Mouse (Mus musculus) liver, postnatal 0 days (tissue): ENCODE measurements around the gene Foxd2. TPM values are rescaled to one million over a fixed set of nuclear protein-coding genes. Genes with fewer than 3 reads are reported as not detected.
A peak's percentile ranks its signal among the peaks of the same experiment; 100 is the strongest.

Experiments used
- ATAC-seq: fragments of 200-750 bp; cut with Nextera tagmentation; 2 replicates; pipeline ENCODE4 v1.8.0; 2017; ENCODE audit warnings: mild to moderate bottlenecking, moderate library complexity
- DNase-seq: peaks from one replicate; pipeline ENCODE4 v3.0.0-alpha.2; 2016
- H3K27ac ChIP-seq: fragments of 300-500 bp; sonication (generic); 2 replicates; pipeline ENCODE4 v1.5.1; 2014; ENCODE audit warnings: antibody characterized with exemption, moderate library complexity, mild to moderate bottlenecking, low read depth
- H3K27me3 ChIP-seq: fragments of 300-500 bp; sonication (generic); 2 replicates; pipeline ENCODE4 v1.6.1; 2014; ENCODE audit warnings: low read length, control low read depth, mixed read lengths; ENCODE audit not compliant: insufficient read depth
- H3K36me3 ChIP-seq: fragments of 300-500 bp; sonication (generic); replicated peaks from 2 replicates; pipeline ENCODE4 v1.6.1; 2014; ENCODE audit warnings: mild to moderate bottlenecking, control low read depth, low read length, moderate library complexity, mixed read lengths; ENCODE audit not compliant: insufficient read depth
- H3K4me1 ChIP-seq: fragments of 300-500 bp; sonication (generic); 2 replicates; pipeline ENCODE4 v1.6.1; 2014; ENCODE audit warnings: antibody characterized with exemption, mild to moderate bottlenecking, control low read depth; ENCODE audit not compliant: insufficient read depth
- H3K4me2 ChIP-seq: fragments of 300-500 bp; sonication (generic); 2 replicates; pipeline ENCODE4 v1.6.1; 2014; ENCODE audit warnings: low read depth, mild to moderate bottlenecking, low read length, moderate library complexity, mixed read lengths
- H3K4me3 ChIP-seq: fragments of 300-500 bp; sonication (generic); 2 replicates; pipeline ENCODE4 v1.5.1; 2014; ENCODE audit warnings: low read depth, low read length
- H3K9ac ChIP-seq: fragments of 300-500 bp; sonication (generic); replicated peaks from 2 replicates; pipeline ENCODE4 v1.6.1; 2014; ENCODE audit warnings: mild to moderate bottlenecking, moderate library complexity
- H3K9me3 ChIP-seq: fragments of 300-500 bp; sonication (generic); 2 replicates; pipeline ENCODE4 v1.6.1; 2016; ENCODE audit warnings: mild to moderate bottlenecking, control low read depth, low read length, mixed read lengths
- CTCF ChIP-seq: sonication (generic); IDR thresholded peaks from 2 replicates; pipeline ENCODE4 v1.5.1; 2016; ENCODE audit warnings: antibody characterized with exemption, low read depth
- EP300 ChIP-seq: IDR thresholded peaks from 2 replicates; pipeline ENCODE4 v1.6.1; 2016; ENCODE audit warnings: antibody characterized with exemption, low read depth, mild to moderate bottlenecking
- WGBS: fragments of 180-500 bp; shearing (Covaris S2); extraction: QIAGEN DNeasy Blood & Tissue Kit; methylation state at CpG from one replicate; pipeline ENCODE4 v1.1.7; 2014; ENCODE audit not compliant: insufficient replicate concordance; 5-methylcytosine and 5-hydroxymethylcytosine counted together
- polyA plus RNA-seq: library from polyadenylated mRNA; unstranded; fragments of >200 nt; fragmentation: Nextera tagmentation; extraction: Ambion mirVana; gene quantifications from 2 replicates; pipeline ENCODE4 v1.2.1, GENCODE M21; 2015

Gene Foxd2
- polyA plus RNA-seq, 1 experiment from 2014 or later: not detected

DNA sequence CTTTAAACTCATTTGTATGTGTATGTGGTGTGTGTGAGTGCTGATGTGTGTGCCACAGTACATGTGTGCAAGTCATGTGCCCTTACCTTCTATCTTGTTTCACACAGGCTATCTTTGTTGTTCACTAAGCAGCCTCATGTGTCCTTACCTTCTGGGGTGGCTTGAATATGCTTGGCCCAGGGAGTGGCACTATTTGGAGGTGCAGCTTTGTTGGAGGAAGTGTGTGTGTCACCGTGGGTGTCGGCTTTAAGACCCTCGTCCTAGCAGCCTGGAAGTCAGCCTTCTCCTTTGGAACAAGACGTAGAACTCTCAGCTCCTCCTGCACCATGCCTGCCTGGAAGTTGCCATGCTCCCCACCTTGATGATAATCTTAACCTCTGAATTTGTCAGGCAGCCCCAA is 37.7 kb upstream of the Foxd2 start:
- H3K4me2 ChIP-seq: no peak overlapping the region
- no peaks in the 10 kb centered on the region for H3K4me1 ChIP-seq
- DNase-seq (peak; percentile 6), ATAC-seq (no peak)
- 69% methylated on average over 4 of the region's 4 CpGs for WGBS
- H3K9me3 ChIP-seq: no peaks in the 10 kb centered on the region
- H3K9ac ChIP-seq: no peak overlapping the region
- H3K36me3 ChIP-seq: no peaks in the 10 kb centered on the region
- no peak overlapping the region for H3K27ac ChIP-seq
- H3K4me3 ChIP-seq: no peak overlapping the region
- TF ChIP-seq EP300 (no peak), CTCF (no peak)
- 0 out of 2 replicates have a peak, but pooled peaks cover 3% of the 10 kb centered on the region for H3K27me3 ChIP-seq

DNA sequence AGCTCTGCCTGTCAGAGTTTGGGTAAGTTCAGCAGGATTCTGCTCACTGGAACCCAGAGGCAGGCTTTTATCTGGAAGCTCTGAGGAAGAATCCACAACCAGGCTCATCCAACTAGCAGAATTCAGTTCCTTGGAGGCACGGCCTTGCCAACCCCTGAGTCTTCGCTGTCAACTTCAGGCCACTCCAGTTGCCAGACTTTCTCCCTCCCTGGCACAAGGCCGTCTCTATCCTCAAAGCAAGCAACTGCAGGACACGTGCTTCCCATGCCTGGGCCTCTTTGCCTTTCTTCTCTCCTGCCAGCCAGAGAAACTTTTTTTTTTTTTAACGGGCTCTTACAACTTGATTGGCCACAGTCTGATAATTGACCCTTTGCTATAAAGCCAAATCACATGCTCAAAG is 36.3 kb upstream of the Foxd2 start:
- H3K36me3 ChIP-seq: no peaks in the 10 kb centered on the region
- peak; percentile 8 for DNase-seq
- H3K4me3 ChIP-seq: no peak overlapping the region
- H3K9ac ChIP-seq: no peak overlapping the region
- no peak overlapping the region for H3K4me2 ChIP-seq
- H3K9me3 ChIP-seq: no peaks in the 10 kb centered on the region
- no peak overlapping the region for H3K27ac ChIP-seq
- 56% methylated on average over 5 of the region's 5 CpGs for WGBS
- TF ChIP-seq CTCF (no peak), EP300 (no peak)
- no peak for ATAC-seq
- H3K4me1 ChIP-seq: no peaks in the 10 kb centered on the region
- H3K27me3 ChIP-seq: 0 out of 2 replicates have a peak, but pooled peaks cover 3% of the 10 kb centered on the region

DNA sequence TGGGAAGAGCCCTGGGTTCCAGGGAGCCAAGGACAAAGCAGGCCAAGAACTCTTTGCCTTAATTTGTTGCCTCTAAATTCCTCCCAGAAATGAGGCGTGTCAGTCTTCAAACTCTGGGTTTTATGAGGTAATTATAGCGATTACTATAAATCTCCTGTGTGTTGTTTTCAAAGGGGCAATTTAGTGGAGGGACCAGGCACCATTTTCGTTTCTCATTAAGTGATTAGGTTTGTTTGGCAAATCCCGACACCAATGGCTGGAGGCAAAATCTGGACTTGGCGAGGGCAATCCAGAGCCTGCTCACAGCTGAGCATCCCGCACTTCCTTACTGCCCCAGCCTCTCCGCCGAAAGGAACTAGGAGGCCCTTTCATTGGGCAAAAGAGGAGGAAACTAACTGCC is 33.9 kb upstream of the Foxd2 start:
- Histone ChIP-seq H3K9ac (no peak overlapping the region), H3K36me3 (no peaks in the 10 kb centered on the region), H3K27me3 (no peaks in the 10 kb centered on the region), H3K9me3 (no peaks in the 10 kb centered on the region), H3K4me3 (no peak overlapping the region), H3K27ac (no peak overlapping the region), H3K4me2 (no peak overlapping the region), H3K4me1 (no peaks in the 10 kb centered on the region)
- peak; percentile 5 for DNase-seq
- 48% methylated on average over 8 of the region's 8 CpGs for WGBS
- no peak for ATAC-seq
- TF ChIP-seq EP300 (no peak), CTCF (no peak)

DNA sequence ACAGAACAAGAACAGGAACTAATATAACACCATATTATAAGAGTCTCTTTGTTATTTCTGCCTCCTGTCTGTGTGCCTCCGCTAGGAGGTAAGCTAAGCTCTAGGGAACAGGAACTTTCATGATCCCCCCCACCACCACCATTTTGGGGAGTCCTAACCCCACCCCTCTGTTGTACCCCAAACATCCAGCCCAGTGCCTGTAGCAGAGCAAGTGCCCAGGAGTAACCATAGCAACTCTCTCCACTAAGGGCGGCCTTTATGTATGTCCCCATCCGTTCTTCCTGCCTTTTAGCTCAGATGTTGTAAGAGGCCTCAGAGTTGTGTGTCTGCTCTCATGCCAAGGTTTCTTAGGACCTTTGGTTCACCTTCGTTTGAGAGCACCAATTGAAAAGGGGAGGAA is 33.4 kb upstream of the Foxd2 start:
- ATAC-seq: no peak
- TF ChIP-seq EP300 (no peak), CTCF (no peak)
- WGBS: 47% methylated on average over 4 of the region's 4 CpGs

GRCm38 (mm10) chr4:114941311-114941710 is 32.6 kb upstream of the Foxd2 start:
- Histone ChIP-seq H3K9me3 (no peaks in the 10 kb centered on the region), H3K4me3 (no peak overlapping the region), H3K9ac (no peak overlapping the region), H3K27me3 (no peaks in the 10 kb centered on the region), H3K27ac (no peak overlapping the region), H3K4me1 (no peaks in the 10 kb centered on the region), H3K36me3 (no peaks in the 10 kb centered on the region), H3K4me2 (no peak overlapping the region)
- no peak for ATAC-seq
- no peak for TF ChIP-seq EP300
- no peak for TF ChIP-seq CTCF
- DNase-seq: no peak
- 78% methylated on average over 4 of the region's 4 CpGs for WGBS

More for the DNA sequence above, 33.4 kb upstream of the Foxd2 start:
- no peaks in the 10 kb centered on the region for H3K4me1 ChIP-seq
- no peak for DNase-seq
- H3K27ac ChIP-seq: no peak overlapping the region
- no peak overlapping the region for H3K9ac ChIP-seq
- no peaks in the 10 kb centered on the region for H3K27me3 ChIP-seq
- H3K36me3 ChIP-seq: no peaks in the 10 kb centered on the region
- no peak overlapping the region for H3K4me2 ChIP-seq
- no peaks in the 10 kb centered on the region for H3K9me3 ChIP-seq
- no peak overlapping the region for H3K4me3 ChIP-seq

DNA sequence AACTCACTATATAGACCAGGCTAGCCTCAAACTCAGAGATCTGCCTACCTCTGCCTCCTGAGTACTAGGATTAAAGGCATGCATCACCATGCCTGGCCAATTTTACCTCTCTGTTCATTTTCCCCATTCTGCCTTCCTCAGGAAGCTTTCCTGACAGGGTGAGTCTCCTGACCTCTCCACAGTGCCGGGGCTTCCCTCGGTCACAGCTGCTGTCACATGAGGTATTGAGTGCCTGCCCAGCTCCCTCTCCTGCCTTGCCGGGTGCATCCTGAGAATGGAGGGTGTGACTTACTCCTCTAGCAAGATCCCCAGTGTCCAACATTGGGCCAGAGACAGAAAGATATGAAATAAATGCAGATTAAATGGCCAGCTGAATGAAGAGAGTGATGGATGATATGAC is 29.6 kb upstream of the Foxd2 start:
- Histone ChIP-seq H3K9me3 (no peaks in the 10 kb centered on the region), H3K4me1 (no peaks in the 10 kb centered on the region)
- DNase-seq: no peak

More for the DNA sequence above, 29.6 kb upstream of the Foxd2 start:
- Histone ChIP-seq H3K27ac (no peak overlapping the region), H3K4me3 (no peak overlapping the region), H3K9ac (no peak overlapping the region), H3K27me3 (no peaks in the 10 kb centered on the region), H3K4me2 (no peak overlapping the region), H3K36me3 (no peaks in the 10 kb centered on the region)
- TF ChIP-seq CTCF (no peak), EP300 (no peak)
- ATAC-seq: no peak
- 55% methylated on average over 3 of the region's 3 CpGs for WGBS
